Mouse (Mus musculus) heart, adult 2 months (tissue): Measurements from ENCODE around the gene Slc7a11. TPM values are rescaled to one million over a fixed set of nuclear protein-coding genes. Genes with fewer than 3 reads are reported as not detected.

Experiments used
- DNase-seq, 2 experiments: peaks; one replicate each; pipeline ENCODE4 v3.0.0; 2021
- H3K27ac ChIP-seq: fragments of 200-600 bp; 2 replicates; pipeline ENCODE4 v1.8.1; 2022
- H3K27me3 ChIP-seq: fragments of 200-500 bp; 2 replicates; pipeline ENCODE4 v1.6.1; 2012; ENCODE audit warnings: mild to moderate bottlenecking, low read length, inconsistent platforms, mixed read lengths; ENCODE audit not compliant: control insufficient read depth, insufficient read depth
- H3K36me3 ChIP-seq: fragments of 200-500 bp; 2 replicates; pipeline ENCODE4 v1.6.1; 2012; ENCODE audit warnings: low read length, inconsistent platforms; ENCODE audit not compliant: control insufficient read depth, insufficient read depth
- H3K4me1 ChIP-seq: fragments of 200-500 bp; 2 replicates; pipeline ENCODE4 v1.6.1; 2011; ENCODE audit warnings: low read length; ENCODE audit not compliant: control insufficient read depth, insufficient read depth
- H3K4me3 ChIP-seq: fragments of 200-600 bp; 2 replicates; pipeline ENCODE4 v1.8.1; 2022
- H3K79me2 ChIP-seq: fragments of 200-500 bp; replicated peaks from 2 replicates; pipeline ENCODE4 v1.6.1; 2012; ENCODE audit warnings: mild to moderate bottlenecking, inconsistent platforms, low read length, moderate library complexity, mixed read lengths; ENCODE audit not compliant: control insufficient read depth, insufficient read depth
- H3K9ac ChIP-seq: fragments of 200-500 bp; 2 replicates; pipeline ENCODE4 v1.6.1; 2012; ENCODE audit warnings: low read depth, mild to moderate bottlenecking, control low read depth, inconsistent platforms, low read length, mixed read lengths
- CTCF ChIP-seq: fragments of 200-600 bp; IDR thresholded peaks from 2 replicates; pipeline ENCODE4 v1.8.1; 2022; ENCODE audit warnings: antibody characterized with exemption, mild to moderate bottlenecking, moderate library complexity
- EP300 ChIP-seq: fragments of 200-500 bp; IDR thresholded peaks from 2 replicates; pipeline ENCODE4 v1.6.1; 2011; ENCODE audit warnings: low read depth, low read length, control low read depth; ENCODE audit not compliant: insufficient read depth
- POLR2A ChIP-seq: fragments of 200-500 bp; IDR thresholded peaks from 2 replicates; pipeline ENCODE4 v1.6.1; 2011; ENCODE audit warnings: mild to moderate bottlenecking, low read depth, low read length, control low read depth; ENCODE audit not compliant: insufficient read depth
- WGBS: fragments of 180-500 bp; shearing (Covaris S2); methylation state at CpG from one replicate; pipeline ENCODE4 v1.1.7; 2018; 5-methylcytosine and 5-hydroxymethylcytosine counted together
- intact Hi-C: fragments of 180-260 bp; cut with DNase I; formaldehyde crosslinking; loops from one replicate; pipeline ENCODE4 v1.15.1; 2025
- polyA plus RNA-seq: library from polyadenylated mRNA; depleted of rRNA; stranded (reverse); fragments of >200 nt; gene quantifications from 2 replicates; pipeline ENCODE4 v1.2.3, GENCODE M21; 2012
- total RNA-seq, 2 experiments: library from RNA; stranded (reverse); gene quantifications; 2 replicates each; pipeline ENCODE4 v1.2.3; 2021

Slc7a11 gene
- total and polyA plus RNA-seq, 3 experiments: 0.02 to 0.20 TPM; not detected in 1

DNA sequence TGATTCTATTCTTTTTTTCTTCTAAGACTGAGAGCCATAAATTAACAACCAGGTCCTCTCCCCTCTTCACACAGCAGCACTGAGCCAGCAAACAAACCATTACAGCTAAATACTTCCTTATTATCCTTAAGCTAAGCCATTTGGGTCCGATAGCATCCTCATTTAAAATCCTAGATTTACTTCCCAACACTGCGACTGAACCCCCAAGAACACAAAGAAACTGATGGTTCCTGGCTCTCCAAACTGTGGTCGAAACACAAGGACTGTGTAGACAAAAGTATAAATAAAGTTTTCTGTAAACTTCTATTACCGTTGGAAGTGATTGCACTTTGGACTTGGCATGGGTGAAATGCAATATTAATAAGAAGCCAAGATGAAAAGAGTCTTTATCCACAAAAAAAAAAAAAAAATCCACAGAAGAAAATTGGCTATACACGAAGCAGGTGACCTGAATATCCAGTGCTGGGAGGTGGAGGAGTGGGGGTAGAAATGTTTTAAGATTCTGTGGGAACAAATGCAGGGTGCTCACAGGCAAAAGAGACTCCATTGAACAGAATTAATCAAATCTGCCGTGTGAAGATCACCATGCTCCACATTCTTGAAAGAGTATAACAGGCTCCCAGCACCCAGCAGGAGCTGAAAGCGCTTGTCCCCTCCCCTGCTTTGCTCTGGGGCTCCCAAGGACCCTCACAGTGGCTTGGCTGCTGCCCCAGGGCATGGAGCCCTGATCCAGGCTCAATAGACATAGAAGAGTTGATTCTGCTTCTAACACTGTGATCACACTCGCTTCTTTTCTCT lies 21.7 kb downstream of the Slc7a11 start:
- Histone ChIP-seq H3K27ac (no peak overlapping the region), H3K36me3 (no peaks in the 10 kb centered on the region), H3K79me2 (no peaks in the 10 kb centered on the region), H3K9ac (no peak overlapping the region), H3K4me1 (no peaks in the 10 kb centered on the region), H3K27me3 (no peaks in the 10 kb centered on the region), H3K4me3 (no peak overlapping the region)
- no peak for DNase-seq
- TF ChIP-seq POLR2A (no peak), EP300 (no peak), CTCF (no peak)
- intact Hi-C loops: no loop called here
- WGBS: 68% methylated on average over 8 of the region's 8 CpGs

DNA sequence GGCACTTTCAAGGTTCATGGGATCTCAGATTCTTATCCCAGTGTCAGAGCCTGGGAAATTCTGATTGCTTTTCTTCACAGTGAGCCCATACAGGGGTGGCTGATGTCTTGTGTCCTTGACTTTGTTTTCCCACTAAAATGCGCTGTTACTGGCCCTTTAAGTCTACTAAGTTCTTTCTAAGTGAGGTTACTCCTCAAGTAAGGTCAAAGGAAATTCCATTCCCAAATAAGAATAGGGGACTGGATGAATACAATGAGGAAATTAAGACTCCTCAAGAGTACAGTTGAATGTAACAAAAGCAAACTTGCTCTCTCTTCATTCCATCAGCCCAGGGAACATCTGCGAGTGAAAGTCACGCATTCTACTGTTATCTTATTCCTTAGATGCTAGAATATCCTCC lies 24.3 kb downstream of the Slc7a11 start:
- DNase-seq: no peak
- no peaks in the 10 kb centered on the region for H3K4me1 ChIP-seq
- no peaks in the 10 kb centered on the region for H3K36me3 ChIP-seq
- intact Hi-C loops: no loop called here
- H3K27ac ChIP-seq: no peak overlapping the region
- no peak overlapping the region for H3K9ac ChIP-seq
- H3K79me2 ChIP-seq: no peaks in the 10 kb centered on the region
- no peak overlapping the region for H3K4me3 ChIP-seq
- 47% methylated on average over 3 of the region's 3 CpGs for WGBS
- TF ChIP-seq POLR2A (no peak), CTCF (no peak), EP300 (no peak)
- H3K27me3 ChIP-seq: no peaks in the 10 kb centered on the region

- WGBS: 70% methylated on average over 2 of the region's 2 CpGs
- TF ChIP-seq CTCF: no peak
- TF ChIP-seq POLR2A: no peak
- TF ChIP-seq EP300: no peak
- Histone ChIP-seq H3K36me3 (no peaks in the 10 kb centered on the region), H3K27ac (no peak overlapping the region), H3K27me3 (no peaks in the 10 kb centered on the region), H3K9ac (no peak overlapping the region), H3K4me3 (no peak overlapping the region), H3K4me1 (no peaks in the 10 kb centered on the region), H3K79me2 (no peaks in the 10 kb centered on the region)
- DNase-seq: no peak
- intact Hi-C loops: no loop called here
Measured at GRCm38 (mm10) chr3:50406771-50407170, 36.6 kb downstream of the Slc7a11 start.

- intact Hi-C loops: no loop called here
- WGBS: 63% methylated on average over 3 of the region's 3 CpGs
- TF ChIP-seq EP300 (no peak), POLR2A (no peak), CTCF (no peak)
Measured at GRCm38 (mm10) chr3:50405915-50406314, 37.5 kb downstream of the Slc7a11 start.

GRCm38 (mm10) chr3:50388786-50389185 lies 54.6 kb downstream of the Slc7a11 start:
- Histone ChIP-seq H3K4me1 (no peaks in the 10 kb centered on the region), H3K27me3 (no peaks in the 10 kb centered on the region), H3K9ac (no peak overlapping the region), H3K79me2 (no peaks in the 10 kb centered on the region), H3K36me3 (no peaks in the 10 kb centered on the region), H3K27ac (no peak overlapping the region), H3K4me3 (no peak overlapping the region)
- no peak for DNase-seq
- intact Hi-C loops: loop anchor here (10.0 kb wide), 1 partner anchor 776 kb away; no protein-coding TSS in a partner anchor
- 89% methylated on average over 6 of the region's 6 CpGs for WGBS
- TF ChIP-seq CTCF (no peak), POLR2A (no peak), EP300 (no peak)

More at GRCm38 (mm10) chr3:50405915-50406314, 37.5 kb downstream of the Slc7a11 start:
- Histone ChIP-seq H3K36me3 (no peaks in the 10 kb centered on the region), H3K27me3 (no peaks in the 10 kb centered on the region), H3K4me3 (no peak overlapping the region), H3K27ac (no peak overlapping the region), H3K79me2 (no peaks in the 10 kb centered on the region), H3K4me1 (no peaks in the 10 kb centered on the region), H3K9ac (no peak overlapping the region)
- no peak for DNase-seq

GRCm38 (mm10) chr3:50388288-50388687 lies 55.1 kb downstream of the Slc7a11 start:
- Histone ChIP-seq H3K4me3 (no peak overlapping the region), H3K79me2 (no peaks in the 10 kb centered on the region), H3K9ac (no peak overlapping the region), H3K27ac (no peak overlapping the region), H3K36me3 (no peaks in the 10 kb centered on the region), H3K4me1 (no peaks in the 10 kb centered on the region), H3K27me3 (no peaks in the 10 kb centered on the region)
- intact Hi-C loops: loop anchor here (10.0 kb wide), 1 partner anchor 777 kb away; no protein-coding TSS in a partner anchor
- WGBS: 44% methylated on average over 9 of the region's 9 CpGs
- TF ChIP-seq CTCF (no peak), EP300 (no peak), POLR2A (no peak)
- DNase-seq: no peak
